Mouse (Mus musculus) heart, adult 8-10 months (tissue): Measurements from ENCODE around the gene Ankle2. TPM values are rescaled to one million over a fixed set of nuclear protein-coding genes. Genes with fewer than 3 reads are reported as not detected.

Experiments used
- DNase-seq: peaks from one replicate; pipeline ENCODE4 v3.0.0; 2022; ENCODE audit warnings: low spot score
- total RNA-seq, 4 experiments: library from RNA; stranded (reverse); gene quantifications; 2 replicates each; pipeline ENCODE4 v1.2.4; 2022

Gene Ankle2
- 10 to 100 TPM; 25.2 to 33.7 (median 30.0) TPM for total RNA-seq

GRCm38 (mm10) chr5:110230780-110231461, at the start of gene Ankle2:
Gene Ankle2 (plus strand): TSS chr5:110231004.
- peak; percentile 87 for DNase-seq

DNA sequence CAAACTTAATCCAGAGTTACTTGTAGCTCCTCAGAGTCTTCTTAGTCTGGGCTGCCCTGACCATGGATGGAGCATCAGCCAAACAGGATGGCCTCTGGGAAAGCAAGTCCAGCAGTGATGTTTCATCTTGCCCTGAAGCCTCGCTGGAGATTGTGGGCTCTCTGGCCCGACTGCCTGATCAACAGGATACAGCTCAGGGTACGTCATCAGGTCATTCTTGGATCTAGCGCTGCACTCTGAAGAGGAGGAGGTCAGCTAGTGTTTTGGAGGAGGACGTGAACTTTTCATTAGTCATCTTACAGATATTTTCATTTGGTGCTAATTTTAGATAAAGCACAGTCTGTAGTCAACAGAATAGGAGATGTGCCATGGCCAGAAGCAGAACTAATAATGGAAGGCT, 49.1 kb upstream of the Ankle2 start:
- peak; percentile 57 for DNase-seq

GRCm38 (mm10) chr5:110203164-110203895, 27.5 kb upstream of the Ankle2 start:
- no peak for DNase-seq

DNA sequence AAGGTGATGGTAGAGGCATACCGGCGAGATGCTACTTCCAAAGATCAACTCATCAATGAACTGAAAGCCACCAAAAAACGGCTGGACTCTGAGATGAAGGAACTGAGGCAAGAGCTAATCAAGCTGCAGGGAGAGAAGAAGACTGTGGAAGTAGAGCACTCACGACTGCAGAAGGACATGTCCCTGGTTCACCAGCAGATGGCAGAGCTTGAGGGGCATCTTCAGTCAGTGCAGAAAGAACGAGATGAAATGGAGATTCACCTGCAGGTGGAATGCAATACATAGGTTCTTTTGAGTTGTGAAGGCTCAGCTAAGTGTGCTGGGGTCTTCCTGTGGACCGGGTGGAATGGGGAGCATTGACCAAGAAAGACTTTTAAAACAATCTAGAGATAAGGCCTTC, 26.0 kb upstream of the Ankle2 start:
- DNase-seq, result no peak

DNA sequence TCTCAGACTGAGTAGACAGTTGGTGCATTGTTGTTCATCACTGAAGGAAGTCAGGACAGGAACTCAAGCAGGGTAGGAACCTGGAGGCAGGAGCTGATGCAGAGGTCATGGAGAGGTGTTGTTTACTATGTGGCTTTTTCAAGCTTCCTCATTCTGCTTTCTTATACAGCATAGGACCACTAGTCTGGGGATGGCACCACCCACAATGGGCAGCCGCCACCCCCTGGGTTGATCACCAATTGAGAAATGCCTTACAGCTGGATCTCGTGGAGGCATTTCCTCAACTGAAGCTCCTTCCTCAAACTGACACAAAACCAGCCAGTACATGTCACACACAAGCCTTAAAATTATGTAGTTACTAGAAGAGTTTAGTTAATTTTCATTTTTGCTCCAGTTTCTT, 19.5 kb upstream of the Ankle2 start:
- no peak for DNase-seq

DNA sequence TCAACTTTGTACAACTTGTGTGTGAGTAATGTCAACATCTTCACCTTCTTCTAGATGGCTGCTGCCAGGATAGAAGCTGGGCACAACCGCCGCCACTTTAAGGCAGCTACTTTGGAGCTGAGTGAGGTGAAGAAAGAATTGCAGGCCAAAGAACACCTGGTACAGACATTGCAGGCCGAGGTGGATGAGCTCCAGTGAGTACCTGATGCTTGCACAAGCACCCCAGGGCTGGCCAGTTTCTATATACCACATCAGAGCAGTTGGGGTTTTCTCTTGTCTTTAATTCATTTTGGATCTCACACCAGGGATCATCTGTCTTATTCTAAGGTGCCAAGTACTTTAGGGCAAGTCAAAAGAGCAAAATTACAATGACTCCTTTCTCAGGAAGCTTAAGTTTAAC, 14.0 kb upstream of the Ankle2 start:
- no peak for DNase-seq

DNA sequence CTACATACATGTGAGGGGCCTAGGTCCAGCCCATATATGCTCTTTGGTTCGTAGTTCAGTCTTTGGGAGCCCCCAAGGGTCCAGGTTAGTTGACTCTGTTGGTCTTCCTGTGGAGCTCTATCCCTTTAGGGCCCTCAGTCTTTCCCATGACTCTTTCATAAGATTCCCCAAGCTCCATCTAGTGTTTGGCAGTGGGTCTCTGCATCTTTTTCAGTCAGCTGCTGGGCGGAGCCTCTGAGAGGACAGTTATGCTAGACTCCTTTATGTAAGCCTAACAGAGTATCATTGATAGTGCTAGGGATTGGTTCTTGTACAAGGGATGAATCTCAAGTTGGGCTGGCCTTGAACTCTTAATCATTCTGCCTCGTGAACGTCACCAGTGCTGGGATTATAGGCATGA, 10.5 kb upstream of the Ankle2 start:
- no peak for DNase-seq

GRCm38 (mm10) chr5:110222757-110223156, 8.0 kb upstream of the Ankle2 start:
- no peak for DNase-seq

DNA sequence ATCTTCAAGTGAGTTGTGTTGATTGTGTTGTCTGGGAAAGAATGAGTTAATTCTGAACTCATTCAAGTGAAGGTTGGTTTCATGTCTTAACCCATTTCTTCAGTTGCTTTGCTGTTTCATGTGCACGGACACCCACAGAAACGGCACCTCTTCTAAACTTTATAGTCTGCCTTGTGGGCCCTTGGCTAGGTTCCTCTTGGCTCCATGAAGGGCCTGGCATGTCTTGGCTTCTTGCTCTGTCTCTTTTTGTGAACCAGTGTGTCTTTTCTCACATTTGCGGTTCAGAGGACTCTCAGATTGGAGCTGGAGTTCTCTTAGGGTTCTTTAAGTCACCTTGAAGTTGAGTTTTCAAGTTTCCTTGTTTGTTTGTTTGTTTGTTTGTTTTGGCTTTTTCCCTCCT, 5.7 kb upstream of the Ankle2 start:
- DNase-seq, result no peak

GRCm38 (mm10) chr5:110227336-110227883, 3.4 kb upstream of the Ankle2 start:
- DNase-seq, result no peak

DNA sequence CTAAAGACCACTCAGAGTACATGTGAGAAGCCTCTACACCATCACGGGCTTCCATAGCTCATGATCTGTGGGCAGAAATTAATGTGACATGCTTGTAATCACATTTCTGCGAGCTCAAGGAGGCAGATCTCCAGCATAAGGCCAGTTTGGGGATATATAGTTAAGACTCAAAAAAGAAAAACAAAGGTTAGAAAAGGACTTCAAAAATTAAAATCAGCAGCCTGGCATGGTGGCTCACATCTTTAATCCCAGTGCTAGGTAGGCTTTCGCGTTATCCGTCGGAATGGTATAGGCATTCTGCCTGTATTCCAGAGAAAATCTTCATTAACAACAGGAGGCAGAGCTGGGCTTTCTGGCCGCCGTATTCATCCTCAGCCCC, 414 bp upstream of the Ankle2 start:
- peak; percentile 5 for DNase-seq

DNA sequence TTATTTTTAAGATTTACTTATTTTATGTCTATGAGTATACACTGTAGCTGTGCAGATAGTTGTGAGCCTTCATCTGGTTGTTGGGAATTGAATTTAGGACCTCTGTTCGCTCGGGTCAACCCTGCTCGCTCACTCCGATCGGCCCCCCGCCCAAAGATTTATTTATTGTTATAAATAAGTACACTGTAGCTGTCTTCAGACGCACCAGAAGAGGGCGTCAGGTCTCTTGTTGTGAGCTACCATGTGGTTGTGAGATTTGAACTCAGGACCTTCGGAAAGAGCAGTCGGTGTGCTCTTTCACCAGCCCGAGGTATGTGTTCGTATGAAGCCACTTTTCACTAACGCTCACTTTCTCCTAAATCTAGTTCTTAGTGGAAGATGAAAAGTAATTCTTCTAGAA, 834 bp downstream of the Ankle2 start:
- no peak for DNase-seq

- no peak for DNase-seq
Observed at GRCm38 (mm10) chr5:110232346-110232745, 1.5 kb downstream of the Ankle2 start.

GRCm38 (mm10) chr5:110244091-110244490, 13.3 kb downstream of the Ankle2 start:
- no peak for DNase-seq

- DNase-seq, result no peak
Observed at GRCm38 (mm10) chr5:110266941-110267340, 36.1 kb downstream of the Ankle2 start.

GRCm38 (mm10) chr5:110269141-110270101, 38.6 kb downstream of the Ankle2 start, which contains the start of gene Pgam5:
Gene Pgam5 (minus strand): TSS chr5:110269913.
- DNase-seq, result peak; percentile 79

DNA sequence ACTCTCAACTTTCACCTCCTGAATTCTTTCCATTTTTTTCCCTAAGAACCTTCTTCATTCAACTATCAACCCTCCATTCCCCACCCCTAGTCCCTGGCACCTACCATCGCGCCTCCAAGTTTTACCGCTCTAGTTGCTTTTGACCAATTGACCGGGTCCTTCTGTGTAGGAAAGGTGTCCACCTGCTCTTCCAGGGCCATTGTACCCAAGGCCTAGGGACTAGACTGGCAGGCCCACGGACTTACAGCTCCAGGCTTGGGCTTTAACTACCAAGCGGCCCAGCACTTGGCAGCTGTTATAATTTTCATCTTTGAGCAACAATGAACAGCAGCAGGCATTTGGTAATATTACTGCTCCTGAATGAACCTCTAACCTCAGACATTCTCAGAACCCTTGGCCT, 39.4 kb downstream of the Ankle2 start:
- no peak for DNase-seq

DNA sequence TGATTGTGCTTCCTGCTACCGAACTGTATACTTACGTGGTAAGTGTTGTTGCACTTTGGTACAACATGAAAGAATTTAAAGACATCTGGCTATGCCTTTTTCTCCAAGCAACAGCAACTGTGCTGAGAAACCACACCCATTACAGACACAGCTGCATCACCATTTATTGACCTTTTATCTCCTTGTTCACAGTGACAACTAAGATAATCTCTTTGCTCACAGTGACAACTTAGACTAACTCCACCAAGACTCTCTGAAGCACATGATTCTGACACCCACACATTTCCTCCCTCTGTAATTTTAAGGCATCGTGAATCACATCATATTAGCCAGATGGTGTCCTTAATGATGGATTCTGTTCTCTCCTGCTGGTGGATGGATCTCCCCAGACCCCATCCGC, 43.3 kb downstream of the Ankle2 start:
- DNase-seq, result no peak

- DNase-seq, result no peak
Observed at GRCm38 (mm10) chr5:110274846-110275245, 44.0 kb downstream of the Ankle2 start.

DNA sequence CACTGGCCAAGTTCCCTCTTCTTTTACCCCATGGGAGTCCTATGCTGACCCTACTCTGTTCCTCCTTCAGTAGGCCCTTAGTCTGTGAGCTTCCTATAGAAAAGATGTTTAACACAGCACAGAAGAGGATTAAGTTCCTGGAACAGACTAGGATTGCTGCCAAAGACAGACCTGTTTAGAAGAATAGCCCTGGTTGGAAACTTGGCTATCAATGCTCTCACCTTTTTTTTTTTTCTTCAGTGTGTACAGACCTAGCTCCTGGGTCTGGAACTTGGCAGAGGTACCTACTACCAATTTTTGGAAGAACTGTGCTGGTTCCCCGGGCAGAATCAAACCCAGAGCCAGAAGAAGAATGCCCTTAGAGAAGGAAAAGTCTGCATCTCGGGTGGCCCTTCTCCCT, 45.6 kb downstream of the Ankle2 start:
- no peak for DNase-seq

DNA sequence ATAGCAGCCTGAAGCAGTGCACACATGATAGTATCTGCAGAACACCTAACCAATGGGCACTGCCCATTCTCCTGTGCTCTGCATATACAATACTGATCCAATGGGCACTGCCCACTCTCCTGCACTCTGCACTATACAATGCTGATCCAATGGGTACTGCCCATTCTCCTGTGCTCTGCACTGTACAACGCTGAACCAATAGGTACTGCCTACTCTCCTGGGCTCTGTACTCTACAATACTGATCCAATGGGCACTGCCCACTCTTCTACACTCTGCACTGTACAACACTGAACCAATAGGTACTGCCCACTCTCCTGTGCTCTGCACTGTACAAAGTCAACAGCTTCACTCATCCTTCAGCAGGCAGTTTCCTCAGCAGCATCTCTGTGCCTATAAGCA, 46.1 kb downstream of the Ankle2 start:
- no peak for DNase-seq

- DNase-seq, result no peak
Observed at GRCm38 (mm10) chr5:110281984-110282383, 51.2 kb downstream of the Ankle2 start.
